Mouse (Mus musculus) thymus, postnatal 25 days (tissue): ENCODE results near the gene Rps15.

Source experiments
- DNase-seq: peaks from one replicate; pipeline ENCODE4 v3.0.0; 2022

Rps15 gene

GRCm38 (mm10) chr10:80321014-80321669, 28.9 kb downstream of the Rps15 start:
- DNase-seq: no peak

GRCm38 (mm10) chr10:80321670-80322581, 29.7 kb downstream of the Rps15 start:
- no peak for DNase-seq

- peak; percentile 32 for DNase-seq
Observed at GRCm38 (mm10) chr10:80322811-80323211, 30.6 kb downstream of the Rps15 start.

GRCm38 (mm10) chr10:80323261-80324119, 31.2 kb downstream of the Rps15 start:
- peak; percentile 56 for DNase-seq

- no peak for DNase-seq
Observed at GRCm38 (mm10) chr10:80324120-80325037, 32.1 kb downstream of the Rps15 start.

- no peak for DNase-seq
Observed at GRCm38 (mm10) chr10:80325045-80325444, 32.8 kb downstream of the Rps15 start.

GRCm38 (mm10) chr10:80329273-80330081, 37.2 kb downstream of the Rps15 start, which contains the start of the genes Pcsk4 and Reep6:
Gene Pcsk4, minus strand, starts transcription at chr10:80329498.
Gene Reep6, plus strand, starts transcription at chr10:80329953.
- DNase-seq: peak; percentile 71

GRCm38 (mm10) chr10:80330084-80330483, 37.8 kb downstream of the Rps15 start:
- no peak for DNase-seq

- DNase-seq: no peak
Observed at GRCm38 (mm10) chr10:80330888-80331287, 38.6 kb downstream of the Rps15 start.

- no peak for DNase-seq
Observed at GRCm38 (mm10) chr10:80331636-80332524, 39.6 kb downstream of the Rps15 start.

GRCm38 (mm10) chr10:80332525-80332989, 40.3 kb downstream of the Rps15 start:
- DNase-seq: no peak

GRCm38 (mm10) chr10:80336263-80336662, 44.0 kb downstream of the Rps15 start:
- DNase-seq: no peak

- peak; percentile 83 for DNase-seq
Observed at GRCm38 (mm10) chr10:80339941-80340750, 47.9 kb downstream of the Rps15 start.

- no peak for DNase-seq
Observed at GRCm38 (mm10) chr10:80341026-80341425, 48.8 kb downstream of the Rps15 start.

GRCm38 (mm10) chr10:80341491-80342304, 49.4 kb downstream of the Rps15 start:
- DNase-seq: no peak

- no peak for DNase-seq
Observed at GRCm38 (mm10) chr10:80342305-80342748, 50.1 kb downstream of the Rps15 start.

GRCm38 (mm10) chr10:80342749-80343424, 50.6 kb downstream of the Rps15 start:
- no peak for DNase-seq
